In genomic region chr6:141210021-141210420, GRCm38 (mm10) we compare ENCODE assay signal across 23 mouse cellular contexts. TPM values are rescaled to one million over a fixed set of nuclear protein-coding genes. Genes with fewer than 3 reads are reported as not detected.
A peak's percentile ranks its signal among the peaks of the same experiment; 100 is the strongest.
DNase-seq lines count a peak whose midpoint lies in the region; ATAC-seq and TF ChIP-seq lines count a peak whose summit lies in the region.
"Had no signal": no experiment of that assay in that cellular context is flagged by ENCODE, and none has a peak within 500 bp of the region (broad histone marks: within the 10 kb centered on the region; RNA-seq: fewer than 3 reads in every experiment).

No protein-coding gene starts in this region.

- H3K4me1 ChIP-seq in limb, embryonic 12.5 days (replicated peaks) = no peaks in the 10 kb centered on the region
- H3K4me1 ChIP-seq in limb, embryonic 10.5 days = no peaks in the 10 kb centered on the region
- no peaks in the 10 kb centered on the region for H3K4me1 ChIP-seq in midbrain, embryonic 11.5 days (ENCODE audit: control insufficient read depth, insufficient read depth, low read length)
- no peaks in the 10 kb centered on the region for H3K4me1 ChIP-seq in midbrain, postnatal 0 days (ENCODE audit: insufficient read depth, low read length)

- no peak overlapping the region for H3K4me2 ChIP-seq in limb, embryonic 12.5 days
- no peak overlapping the region for H3K4me2 ChIP-seq in midbrain, embryonic 11.5 days
- no peak overlapping the region for H3K4me2 ChIP-seq in midbrain, postnatal 0 days (ENCODE audit: low read depth, low read length, poor library complexity, severe bottlenecking)

- 79% methylated on average over 3 of the region's 3 CpGs for WGBS in limb, embryonic 12.5 days
- WGBS in limb, embryonic 10.5 days = 89% methylated on average over 3 of the region's 3 CpGs
- 95% methylated on average over 3 of the region's 3 CpGs for WGBS in midbrain, embryonic 11.5 days
- 82% methylated on average over 3 of the region's 3 CpGs for WGBS in midbrain, postnatal 0 days

- H3K4me3 ChIP-seq in limb, embryonic 12.5 days (replicated peaks) = no peak overlapping the region
- no peak overlapping the region for H3K4me3 ChIP-seq in limb, embryonic 10.5 days
- no peak overlapping the region for H3K4me3 ChIP-seq in midbrain, embryonic 11.5 days (ENCODE audit: low read depth, low read length)
- H3K4me3 ChIP-seq in midbrain, postnatal 0 days (ENCODE audit: low read depth, low read length) = no peak overlapping the region

- H3K9me3 ChIP-seq in limb, embryonic 12.5 days = no peaks in the 10 kb centered on the region
- H3K9me3 ChIP-seq in limb, embryonic 10.5 days (replicated peaks) = no peaks in the 10 kb centered on the region
- H3K9me3 ChIP-seq in midbrain, embryonic 11.5 days (ENCODE audit: control insufficient read depth, low read length) = no peaks in the 10 kb centered on the region
- H3K9me3 ChIP-seq in midbrain, postnatal 0 days (ENCODE audit: low read length) = no peaks in the 10 kb centered on the region

- no peaks in the 10 kb centered on the region for H3K27me3 ChIP-seq in limb, embryonic 12.5 days
- no peaks in the 10 kb centered on the region for H3K27me3 ChIP-seq in limb, embryonic 10.5 days (ENCODE audit: low read depth, poor library complexity, severe bottlenecking)
- no peaks in the 10 kb centered on the region for H3K27me3 ChIP-seq in midbrain, embryonic 11.5 days (ENCODE audit: control insufficient read depth, insufficient read depth, low read length)
- no peaks in the 10 kb centered on the region for H3K27me3 ChIP-seq in midbrain, postnatal 0 days (ENCODE audit: insufficient read depth, low read length)
- H3K27me3 ChIP-seq: CH12.LX, Patski had no signal

- ATAC-seq in limb, embryonic 12.5 days (ENCODE audit: insufficient number of reproducible peaks, insufficient read depth, low FRiP score, low TSS enrichment, low read depth) = 0 out of 2 replicates have a peak, but pooled peaks have one; percentile 52
- ATAC-seq in midbrain, embryonic 11.5 days (ENCODE audit: low FRiP score) = no peak
- ATAC-seq in midbrain, postnatal 0 days (ENCODE audit: low FRiP score) = no peak
- ATAC-seq: activated CD4-positive, CD25-positive, alpha-beta regulatory T cell, adult 4 months; CD4-positive, CD25-positive, alpha-beta regulatory T cell, adult 4 months; Patski had no signal

- H3K27ac ChIP-seq in limb, embryonic 12.5 days = no peak overlapping the region
- H3K27ac ChIP-seq in limb, embryonic 10.5 days = no peak overlapping the region
- H3K27ac ChIP-seq in midbrain, embryonic 11.5 days (ENCODE audit: low read depth, low read length) = no peak overlapping the region
- H3K27ac ChIP-seq in midbrain, postnatal 0 days (ENCODE audit: low read depth, low read length) = no peak overlapping the region

- intact Hi-C loops in heart, postnatal 36 days (cut with DNase I) = no loop called here

- TF ChIP-seq CTCF in midbrain, postnatal 0 days (IDR thresholded peaks at IDR 0.05) = no peak

- no peak overlapping the region for H3K9ac ChIP-seq in limb, embryonic 12.5 days (replicated peaks)
- no peak overlapping the region for H3K9ac ChIP-seq in midbrain, embryonic 11.5 days (ENCODE audit: low read length)
- H3K9ac ChIP-seq in midbrain, postnatal 0 days (replicated peaks; ENCODE audit: low read length, poor library complexity, severe bottlenecking) = no peak overlapping the region

- H3K36me3 ChIP-seq in limb, embryonic 12.5 days = no peaks in the 10 kb centered on the region
- no peaks in the 10 kb centered on the region for H3K36me3 ChIP-seq in limb, embryonic 10.5 days
- no peaks in the 10 kb centered on the region for H3K36me3 ChIP-seq in midbrain, embryonic 11.5 days (ENCODE audit: control insufficient read depth, insufficient read depth, low read length)
- H3K36me3 ChIP-seq in midbrain, postnatal 0 days (ENCODE audit: insufficient read depth, low read length) = no peaks in the 10 kb centered on the region
- H3K36me3 ChIP-seq: G1E had no signal

- peak; percentile 74 for DNase-seq in heart, adult 11 months
- no peak for DNase-seq in heart, postnatal 36 days
- DNase-seq in limb, embryonic 10.5 days (ENCODE audit: low spot score) = no peak
- DNase-seq in midbrain, embryonic 11.5 days (ENCODE audit: low spot score, missing footprints) = peak; percentile 62
- DNase-seq in midbrain, postnatal 0 days (ENCODE audit: low spot score) = no peak
- DNase-seq: adrenal gland, adult 2 months; adrenal gland, adult 8-10 months; adrenal gland, postnatal 10 days; adrenal gland, postnatal 14 days; adrenal gland, postnatal 25 days; adrenal gland, postnatal 36 days; B cell, adult 2 months; cerebellum, adult 11 months; cerebellum, adult 11-12 months; cerebellum, adult 18-20 months had no signal

RNA-seq across cellular contexts. Expression of gene Pde3a, which starts 39.0 kb away (rescaled TPM):
- 10 to 100 TPM; 51.1 to 64.5 TPM for total RNA-seq in heart, postnatal 36 days (2021)
- polyA plus RNA-seq in limb, embryonic 12.5 days (2016; fragmentation: Nextera tagmentation; extraction: Ambion mirVana) = 4.4 and 5.5 TPM in 2 replicates
- polyA plus RNA-seq in limb, embryonic 10.5 days (2016; fragmentation: Nextera tagmentation; extraction: Ambion mirVana) = 2.8 and 3.0 TPM in 2 replicates
- polyA plus RNA-seq in midbrain, embryonic 11.5 days (2014; fragmentation: Nextera tagmentation; extraction: Ambion mirVana) = 1.2 and 2.1 TPM in 2 replicates
- total RNA-seq in midbrain, postnatal 0 days (2014; rRNA removed) = 11.2 and 12.1 TPM in 2 replicates
- polyA plus RNA-seq in midbrain, postnatal 0 days (2015; fragmentation: Nextera tagmentation; extraction: Ambion mirVana) = 1.5 and 2.0 TPM in 2 replicates
- total RNA-seq: MEL had no signal
- polyA plus RNA-seq: C2C12; CD4-positive, CD25-positive, alpha-beta regulatory T cell, adult 4 months; G1E had no signal

Comparison
In these comparisons a context has a peak if more than half of its experiments do, and no peak if none do; other contexts are left out.
1. DNase-seq: peak in heart, adult 11 months (single experiment) and midbrain, embryonic 11.5 days (single experiment); none in heart, postnatal 36 days (0 of 2), limb, embryonic 10.5 days (single experiment) and midbrain, postnatal 0 days (single experiment).